Mouse (Mus musculus) hindbrain, embryonic 10.5 days (tissue): Measurements from ENCODE around the gene Crip2. TPM values are rescaled to one million over a fixed set of nuclear protein-coding genes. Genes with fewer than 3 reads are reported as not detected.
A peak's percentile ranks its signal among the peaks of the same experiment; 100 is the strongest.

Experiments
- DNase-seq: peaks from one replicate; pipeline ENCODE4 v3.0.0-alpha.2; 2017; ENCODE audit warnings: low spot score
- H3K27ac ChIP-seq: fragments of 300-500 bp; sonication (generic); 2 replicates; pipeline ENCODE4 v1.5.1; 2016; ENCODE audit warnings: mild to moderate bottlenecking, moderate library complexity
- H3K27me3 ChIP-seq: fragments of 300-500 bp; sonication (generic); 2 replicates; pipeline ENCODE4 v1.6.1; 2016; ENCODE audit warnings: mild to moderate bottlenecking; ENCODE audit not compliant: poor library complexity, insufficient read depth, severe bottlenecking
- H3K36me3 ChIP-seq: fragments of 300-500 bp; sonication (generic); 2 replicates; pipeline ENCODE4 v1.6.1; 2016; ENCODE audit warnings: mild to moderate bottlenecking, moderate library complexity
- H3K4me1 ChIP-seq: fragments of 300-500 bp; sonication (generic); replicated peaks from 2 replicates; pipeline ENCODE4 v1.6.1; 2016; ENCODE audit warnings: mild to moderate bottlenecking
- H3K4me3 ChIP-seq: fragments of 300-500 bp; sonication (generic); 2 replicates; pipeline ENCODE4 v1.5.1; 2016; ENCODE audit warnings: mild to moderate bottlenecking, moderate library complexity
- H3K9me3 ChIP-seq: fragments of 300-500 bp; sonication (generic); 2 replicates; pipeline ENCODE4 v1.6.1; 2016; ENCODE audit warnings: mild to moderate bottlenecking, moderate library complexity
- WGBS: fragments of 180-500 bp; shearing (Covaris S2); methylation state at CpG from one replicate; pipeline ENCODE4 v1.1.7; 2016; 5-methylcytosine and 5-hydroxymethylcytosine counted together
- polyA plus RNA-seq: library from polyadenylated mRNA; unstranded; fragments of >200 nt; fragmentation: Nextera tagmentation; extraction: Ambion mirVana; gene quantifications from 2 replicates; pipeline ENCODE4 v1.2.1, GENCODE M21; 2016

Crip2 gene
- polyA plus RNA-seq = 195 and 260 TPM in 2 replicates

DNA sequence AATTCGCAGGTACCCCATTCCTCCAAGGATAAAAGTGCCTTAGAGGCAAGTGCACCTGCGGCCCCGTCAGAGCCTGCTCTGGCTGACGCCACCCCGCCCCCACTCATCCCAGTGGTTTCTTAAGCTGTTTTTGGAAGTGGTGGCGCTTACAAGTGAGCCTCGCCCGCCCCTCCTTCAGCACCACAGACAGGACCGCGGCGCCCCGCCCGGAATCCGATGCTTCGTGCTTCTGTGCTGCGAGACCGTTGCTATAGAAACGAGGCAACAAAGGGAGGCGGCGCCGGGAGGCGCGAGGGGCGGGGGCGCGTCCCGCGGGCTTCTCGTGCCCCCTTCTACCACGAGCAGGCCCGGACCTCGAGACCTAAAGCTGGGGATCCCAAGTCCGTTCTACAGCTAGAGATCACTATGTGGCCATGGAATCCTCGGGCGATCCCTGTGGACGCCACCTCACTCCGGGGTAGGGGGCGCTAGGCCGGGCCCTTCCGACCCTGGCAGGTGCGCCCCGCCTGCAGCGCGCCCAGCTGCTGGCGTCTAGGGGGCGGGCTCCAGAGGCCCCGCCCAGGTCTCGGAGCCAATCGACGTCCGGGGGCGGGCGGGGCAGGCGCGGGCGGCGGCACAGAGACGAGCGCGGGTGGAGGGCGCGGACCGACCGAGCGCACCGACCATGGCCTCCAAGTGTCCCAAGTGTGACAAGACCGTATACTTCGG lies at the start of gene Crip2:
TSS of gene Crip2 (plus strand) at position 329 of the 708 bp plus-strand sequence.
- peak; percentile 95 for DNase-seq
- Histone ChIP-seq H3K9me3 (no peaks in the 10 kb centered on the region), H3K27me3 (peaks cover 36% of the 10 kb centered on the region), H3K4me1 (peaks cover 72% of the 10 kb centered on the region), H3K4me3 (peak within 1 kb of the TSS; percentile 68), H3K27ac (peak within 1 kb of the TSS; percentile 93), H3K36me3 (peaks cover 61% of the 10 kb centered on the region)
- WGBS = under 1% methylated on average over 68 of the region's 68 CpGs

- Histone ChIP-seq H3K27me3 (no peaks in the 10 kb centered on the region), H3K4me1 (peaks cover 40% of the 10 kb centered on the region), H3K36me3 (peaks cover 13% of the 10 kb centered on the region), H3K4me3 (peak overlapping the region; percentile 99), H3K27ac (peak overlapping the region; percentile 99), H3K9me3 (no peaks in the 10 kb centered on the region)
- 86% methylated on average over 5 of the region's 5 CpGs for WGBS
- DNase-seq = no peak
Observed at GRCm38 (mm10) chr12:113097040-113097439, 43.0 kb upstream of the Crip2 start.

DNA sequence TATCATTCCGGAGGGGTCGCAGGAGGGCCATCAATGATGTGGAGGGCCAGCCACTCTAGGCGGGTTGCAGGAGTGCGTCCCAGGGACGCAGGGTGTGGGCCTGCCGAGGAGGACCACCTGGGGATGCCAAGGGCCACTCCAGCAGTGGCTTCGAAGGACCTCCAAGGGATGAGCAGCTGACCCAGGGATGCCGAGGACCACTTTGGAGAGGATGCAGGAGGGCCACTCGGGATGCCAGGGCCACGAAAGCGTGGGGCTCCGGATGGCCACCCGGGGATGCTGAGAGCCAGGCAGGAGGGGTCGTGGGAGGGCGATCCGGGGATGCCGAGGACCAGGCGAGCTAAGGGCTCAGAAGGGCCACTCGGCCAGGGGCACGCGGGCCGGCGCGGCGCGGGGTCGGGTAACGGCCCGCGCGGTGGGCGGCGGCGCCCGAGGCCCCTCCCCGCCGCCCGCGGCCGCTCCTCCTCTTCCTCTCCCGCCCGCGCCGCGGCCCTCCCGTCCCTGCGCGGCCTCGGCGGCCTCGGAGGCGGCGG lies 42.2 kb upstream of the Crip2 start, which contains the start of gene Mta1:
TSS of gene Mta1 (plus strand) at position 530 of the 533 bp plus-strand sequence.
- H3K4me3 ChIP-seq = peak within 1 kb of the TSS; percentile 99
- H3K36me3 ChIP-seq = peaks cover 20% of the 10 kb centered on the region
- H3K9me3 ChIP-seq = no peaks in the 10 kb centered on the region
- H3K4me1 ChIP-seq = peaks cover 47% of the 10 kb centered on the region
- WGBS = 4% methylated on average over 46 of the region's 53 CpGs
- DNase-seq = peak; percentile 64
- H3K27ac ChIP-seq = peak within 1 kb of the TSS; percentile 99
- no peaks in the 10 kb centered on the region for H3K27me3 ChIP-seq

DNA sequence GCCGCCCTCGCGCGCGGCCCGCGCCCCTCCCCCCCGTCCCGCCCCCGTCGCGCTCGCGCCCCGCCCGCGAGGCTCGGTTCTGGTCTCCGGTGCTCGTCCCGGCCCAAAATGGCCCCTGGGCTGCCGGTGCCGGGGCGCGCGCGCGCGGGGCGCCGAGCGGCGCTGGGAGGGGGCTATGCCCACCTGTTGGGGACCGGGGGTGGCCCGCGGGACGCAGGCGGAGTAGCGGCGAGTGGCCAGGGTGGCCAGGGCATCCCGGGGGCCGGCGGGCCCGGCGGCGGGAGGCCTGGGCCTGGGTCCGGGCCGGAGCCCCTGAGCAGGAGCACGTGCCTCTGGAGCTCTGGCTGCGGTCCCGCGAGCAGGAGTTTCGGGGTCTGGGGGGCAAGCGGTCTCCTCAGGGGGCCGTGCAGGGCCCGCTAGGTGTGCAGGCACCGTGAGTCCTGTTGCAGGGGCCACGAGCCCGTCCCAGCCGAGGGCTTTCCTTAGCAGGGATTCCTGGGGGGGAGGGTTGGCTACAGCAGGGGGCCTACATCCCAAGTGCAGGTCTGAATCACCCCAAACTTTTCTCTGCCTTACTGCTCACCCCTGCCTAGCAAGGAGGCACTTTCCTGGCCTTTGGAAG lies 41.4 kb upstream of the Crip2 start:
- Histone ChIP-seq H3K27me3 (no peaks in the 10 kb centered on the region), H3K4me1 (peaks cover 55% of the 10 kb centered on the region), H3K27ac (peak overlapping the region; percentile 99), H3K4me3 (peak overlapping the region; percentile 99), H3K36me3 (peaks cover 28% of the 10 kb centered on the region), H3K9me3 (no peaks in the 10 kb centered on the region)
- peak; percentile 49 for DNase-seq
- WGBS = under 1% methylated on average over 60 of the region's 60 CpGs

DNA sequence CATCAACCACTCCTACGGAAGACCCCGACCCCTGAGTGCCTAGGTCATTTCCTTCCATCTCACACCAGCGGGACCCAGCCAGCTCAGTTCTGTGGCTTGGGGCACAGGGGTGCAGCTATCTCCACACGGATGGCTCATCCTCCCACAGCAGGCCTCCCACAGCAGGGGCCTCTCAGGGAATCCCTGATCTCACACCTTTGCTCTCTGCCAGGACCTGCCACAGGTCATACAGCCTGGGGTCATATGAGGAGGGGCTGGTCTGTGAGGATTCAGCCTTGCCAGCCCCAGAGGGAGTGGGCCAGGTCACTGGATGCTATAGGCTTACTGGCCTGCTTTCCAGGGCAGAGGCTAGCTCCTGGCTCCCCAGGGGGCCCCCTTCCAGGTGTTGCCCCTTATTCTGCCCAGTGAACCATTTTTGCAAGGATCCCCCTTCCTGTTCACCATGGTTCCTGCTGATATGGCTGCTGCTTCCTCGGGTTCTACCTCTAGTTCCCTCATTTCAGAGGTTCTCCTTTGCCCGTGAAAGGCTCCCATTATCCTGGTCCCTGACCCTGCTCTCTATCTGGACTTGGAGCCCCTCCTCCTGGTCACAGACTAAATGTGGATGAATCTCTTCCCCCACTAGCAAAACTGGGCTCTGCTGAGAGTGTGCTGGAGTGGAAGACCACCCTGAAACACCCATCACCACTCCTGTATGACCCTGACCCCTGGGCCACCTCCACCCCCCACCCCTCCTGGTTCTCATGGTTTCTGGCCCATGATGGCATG lies 40.4 kb upstream of the Crip2 start:
- Histone ChIP-seq H3K9me3 (no peaks in the 10 kb centered on the region), H3K27me3 (no peaks in the 10 kb centered on the region), H3K4me3 (peak overlapping the region; percentile 99), H3K36me3 (peaks cover 38% of the 10 kb centered on the region), H3K4me1 (peaks cover 61% of the 10 kb centered on the region), H3K27ac (peak overlapping the region; percentile 99)
- WGBS = 36% methylated on average over 6 of the region's 6 CpGs
- no peak for DNase-seq

- Histone ChIP-seq H3K27ac (no peak overlapping the region), H3K27me3 (no peaks in the 10 kb centered on the region), H3K4me3 (peak overlapping the region; percentile 99; the same call in 1 of the 2 replicates), H3K9me3 (peaks cover 2% of the 10 kb centered on the region), H3K36me3 (peaks cover 47% of the 10 kb centered on the region), H3K4me1 (peaks cover 61% of the 10 kb centered on the region)
- DNase-seq = no peak
- WGBS = 84% methylated on average over 5 of the region's 5 CpGs
Observed at GRCm38 (mm10) chr12:113100448-113101076, 39.5 kb upstream of the Crip2 start.

DNA sequence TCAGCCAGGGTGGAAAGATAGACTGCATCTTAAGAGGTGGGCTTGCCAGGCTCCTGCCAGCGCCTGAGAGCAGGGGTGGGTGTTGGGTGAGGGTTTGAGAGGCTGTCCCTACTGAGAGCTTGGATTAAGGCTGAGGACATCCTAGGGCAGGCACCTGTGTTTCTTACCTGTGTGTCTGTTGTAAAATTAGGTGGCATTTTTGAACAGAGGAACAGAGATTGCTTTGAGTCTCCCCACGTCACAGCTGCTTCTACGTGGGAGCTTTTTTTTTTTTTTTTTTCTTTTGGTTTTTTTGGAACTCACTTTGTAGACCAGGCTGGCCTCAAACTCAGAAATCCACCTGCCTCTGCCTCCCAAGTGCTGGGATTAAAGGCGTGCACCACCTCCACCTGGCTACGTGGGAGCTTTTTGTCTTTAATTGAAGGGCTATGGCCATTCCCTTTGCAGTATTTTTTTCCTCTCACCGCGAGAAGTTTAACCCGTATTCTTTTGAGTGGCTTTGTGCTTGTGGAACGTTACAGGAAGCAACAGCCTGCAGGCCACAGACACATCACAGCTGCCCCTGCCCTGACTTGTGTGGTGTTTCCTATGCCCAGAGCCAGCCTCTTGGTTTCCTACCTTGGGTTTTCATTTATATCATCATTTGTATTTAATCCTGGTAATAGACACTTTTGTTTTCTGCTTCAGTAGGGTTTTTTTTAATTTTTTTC lies 38.6 kb upstream of the Crip2 start:
- peaks cover 56% of the 10 kb centered on the region for H3K36me3 ChIP-seq
- peaks cover 6% of the 10 kb centered on the region for H3K9me3 ChIP-seq
- 0 out of 2 replicates have a peak overlapping the region, but pooled peaks have one; percentile 9 for H3K4me3 ChIP-seq

DNA sequence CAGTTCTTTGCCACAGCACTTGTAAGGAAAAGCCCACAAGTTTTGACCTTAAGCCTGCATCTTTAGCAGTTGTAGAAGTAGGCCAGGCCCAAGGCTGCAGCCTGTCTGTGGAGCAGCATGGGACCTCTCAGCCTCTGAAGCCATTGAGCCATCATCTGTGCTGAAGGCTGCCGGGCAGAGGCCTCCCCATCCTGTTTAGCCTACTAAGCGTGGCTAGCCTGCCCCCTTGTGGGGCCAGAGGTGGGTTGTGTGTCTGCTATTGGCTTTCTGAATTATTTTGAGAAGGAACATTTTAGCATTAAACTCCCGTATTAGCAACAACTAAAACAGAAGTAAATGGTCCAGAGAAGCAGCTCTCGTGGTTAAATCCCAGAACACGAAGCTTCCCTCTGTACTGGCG lies 37.6 kb upstream of the Crip2 start:
- 70% methylated on average over 6 of the region's 6 CpGs for WGBS
- Histone ChIP-seq H3K27ac (no peak overlapping the region), H3K27me3 (no peaks in the 10 kb centered on the region), H3K4me1 (peaks cover 54% of the 10 kb centered on the region), H3K9me3 (peaks cover 6% of the 10 kb centered on the region), H3K36me3 (peaks cover 61% of the 10 kb centered on the region), H3K4me3 (no peak overlapping the region)
- peak; percentile 55 for DNase-seq

More for the DNA sequence above, 38.6 kb upstream of the Crip2 start:
- Histone ChIP-seq H3K4me1 (peaks cover 61% of the 10 kb centered on the region), H3K27me3 (no peaks in the 10 kb centered on the region), H3K27ac (no peak overlapping the region)
- no peak for DNase-seq
- WGBS = 90% methylated on average over 9 of the region's 9 CpGs

DNA sequence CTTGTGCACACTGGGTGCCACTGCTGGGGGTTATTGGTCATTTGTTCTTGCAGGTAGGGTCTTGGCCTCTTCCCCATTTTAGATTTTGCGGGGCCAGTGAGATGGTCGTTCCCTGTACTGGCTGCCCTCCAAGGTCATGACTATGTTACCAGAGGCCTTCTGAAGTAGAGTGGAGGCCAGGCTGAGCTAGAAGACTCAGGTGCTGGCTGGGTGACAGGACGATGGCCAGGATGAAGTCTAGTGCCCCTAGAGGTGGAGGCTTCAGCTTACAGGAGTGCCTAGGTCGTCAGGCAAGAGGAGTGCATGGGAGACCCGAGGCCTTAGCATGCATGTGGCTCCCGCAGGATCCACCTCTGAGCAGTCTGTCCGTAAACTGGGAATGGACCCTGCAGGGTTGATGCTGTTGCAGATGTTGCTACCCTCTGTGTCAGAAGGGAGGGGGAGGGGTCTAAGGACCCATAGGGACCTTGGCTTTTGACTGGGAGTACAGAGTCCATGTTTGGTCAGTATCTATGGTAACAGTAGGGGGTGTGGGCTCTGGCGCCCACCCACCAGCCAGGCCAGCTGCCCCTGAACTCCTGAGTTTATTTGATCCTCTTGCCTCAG lies 36.1 kb upstream of the Crip2 start:
- DNase-seq = no peak

DNA sequence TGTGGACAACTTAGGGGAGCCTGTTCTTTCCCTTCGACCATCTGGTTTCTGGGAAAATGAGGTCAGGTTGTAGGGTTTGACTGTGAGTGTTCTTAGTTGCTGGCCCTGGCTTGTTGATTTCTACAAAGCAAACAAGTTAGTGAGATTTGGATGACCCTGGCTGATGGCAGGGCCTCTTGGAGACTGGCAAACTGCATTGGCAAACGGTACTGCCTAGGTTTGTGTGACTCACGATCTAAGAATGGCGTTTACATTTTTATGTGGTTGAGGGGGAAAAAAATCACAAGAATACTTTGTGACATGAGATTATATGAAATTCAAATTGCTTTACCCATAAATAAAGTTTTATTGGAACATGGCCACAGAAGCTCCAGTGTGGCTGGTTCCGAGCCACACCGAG lies 33.6 kb upstream of the Crip2 start:
- 92% methylated on average over 6 of the region's 6 CpGs for WGBS
- peaks cover 62% of the 10 kb centered on the region for H3K36me3 ChIP-seq
- H3K9me3 ChIP-seq = peaks cover 6% of the 10 kb centered on the region
- peaks cover 31% of the 10 kb centered on the region for H3K4me1 ChIP-seq
- DNase-seq = no peak
- no peaks in the 10 kb centered on the region for H3K27me3 ChIP-seq
- no peak overlapping the region for H3K4me3 ChIP-seq
- no peak overlapping the region for H3K27ac ChIP-seq

More for the DNA sequence above, 36.1 kb upstream of the Crip2 start:
- peaks cover 6% of the 10 kb centered on the region for H3K9me3 ChIP-seq
- H3K27ac ChIP-seq = no peak overlapping the region
- peaks cover 51% of the 10 kb centered on the region for H3K4me1 ChIP-seq
- WGBS = 90% methylated on average over 8 of the region's 8 CpGs
- H3K36me3 ChIP-seq = peaks cover 70% of the 10 kb centered on the region
- H3K4me3 ChIP-seq = no peak overlapping the region
- H3K27me3 ChIP-seq = no peaks in the 10 kb centered on the region

GRCm38 (mm10) chr12:113107431-113108124 lies 32.5 kb upstream of the Crip2 start:
- Histone ChIP-seq H3K36me3 (peaks cover 70% of the 10 kb centered on the region), H3K4me3 (no peak overlapping the region), H3K27me3 (no peaks in the 10 kb centered on the region), H3K9me3 (peaks cover 6% of the 10 kb centered on the region), H3K27ac (no peak overlapping the region), H3K4me1 (peaks cover 24% of the 10 kb centered on the region)
- 86% methylated on average over 4 of the region's 4 CpGs for WGBS
- DNase-seq = no peak
